Mouse (Mus musculus) myocyte (in vitro differentiated cells): ENCODE measurements around the gene Birc6.

Experiments
- CEBPB ChIP-seq: IDR thresholded peaks from 2 replicates; pipeline ENCODE4 v1.6.1; 2011; ENCODE audit warnings: mild to moderate bottlenecking, moderate library complexity; ENCODE audit not compliant: poor library complexity, insufficient read depth, severe bottlenecking
- POLR2A ChIP-seq: IDR thresholded peaks from one replicate; pipeline ENCODE4 v1.6.1; 2011; ENCODE audit warnings: low read depth, mild to moderate bottlenecking, control low read depth, moderate library complexity; ENCODE audit not compliant: insufficient read length

DNA sequence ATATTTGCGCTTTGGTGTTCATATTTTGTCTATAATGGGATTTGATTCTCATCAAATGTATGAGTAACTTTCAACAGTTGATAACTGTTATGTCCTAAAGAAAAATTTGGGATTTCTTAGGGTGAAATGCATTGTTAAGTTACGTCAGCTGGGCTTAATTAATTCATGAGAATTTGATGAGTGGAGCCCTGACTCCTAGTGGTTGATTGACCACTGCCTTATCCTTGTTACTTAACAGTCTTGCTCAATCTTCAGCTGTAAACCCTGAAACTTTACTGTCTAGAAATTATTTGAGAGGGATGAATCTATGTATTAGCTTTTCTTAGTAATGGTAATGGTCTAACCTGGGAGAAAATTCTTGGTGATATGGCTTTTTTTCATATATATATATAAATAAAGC lies 71.3 kb downstream of the Birc6 start:
- no peak for TF ChIP-seq CEBPB
- TF ChIP-seq POLR2A, result no peak
